ENCODE assay signal across 16 mouse cellular contexts in genomic region chr13:83175086-83175485, GRCm38 (mm10).
"Had no signal": no experiment of that assay in that cellular context is flagged by ENCODE, and none has a peak within 500 bp of the region (broad histone marks: within the 10 kb centered on the region; RNA-seq: fewer than 3 reads in every experiment).

No protein-coding gene starts in this region.

- H3K4me2 ChIP-seq: liver, embryonic 12.5 days; midbrain, embryonic 12.5 days; neural tube, embryonic 12.5 days; stomach, embryonic 15.5 days had no signal

- H3K27me3 ChIP-seq: liver, embryonic 12.5 days; midbrain, embryonic 12.5 days; neural tube, embryonic 12.5 days; stomach, embryonic 15.5 days had no signal

- DNase-seq: lung, adult 18-20 months; lung, postnatal 10 days; lung, postnatal 36 days; midbrain, embryonic 14.5 days; right cerebral cortex, postnatal 14 days; thymus, adult 2 months; thymus, postnatal 14 days; thymus, postnatal 36 days had no signal

- H3K9me3 ChIP-seq: liver, embryonic 12.5 days; midbrain, embryonic 10.5 days; midbrain, embryonic 12.5 days; neural tube, embryonic 12.5 days; stomach, embryonic 15.5 days had no signal

- H3K9ac ChIP-seq: liver, embryonic 12.5 days; liver, embryonic 14.5 days; midbrain, embryonic 12.5 days; neural tube, embryonic 12.5 days; stomach, embryonic 15.5 days had no signal

- H3K27ac ChIP-seq: liver, embryonic 12.5 days; liver, embryonic 14.5 days; midbrain, embryonic 10.5 days; midbrain, embryonic 12.5 days; neural tube, embryonic 12.5 days; stomach, embryonic 15.5 days; stomach, postnatal 0 days had no signal

- H3K4me3 ChIP-seq: liver, embryonic 12.5 days; midbrain, embryonic 10.5 days; midbrain, embryonic 12.5 days; neural tube, embryonic 12.5 days; stomach, embryonic 15.5 days had no signal

- ATAC-seq: liver, embryonic 12.5 days; midbrain, embryonic 16.5 days had no signal

- H3K4me1 ChIP-seq: liver, embryonic 12.5 days; midbrain, embryonic 10.5 days; midbrain, embryonic 12.5 days; neural tube, embryonic 12.5 days; stomach, embryonic 15.5 days had no signal

- H3K36me3 ChIP-seq: liver, embryonic 12.5 days; midbrain, embryonic 10.5 days; midbrain, embryonic 12.5 days; neural tube, embryonic 12.5 days; stomach, embryonic 15.5 days had no signal
